Mouse (Mus musculus) midbrain, embryonic 13.5 days (tissue): ENCODE results near the gene Prep. TPM values are rescaled to one million over a fixed set of nuclear protein-coding genes. Genes with fewer than 3 reads are reported as not detected.
A peak's percentile ranks its signal among the peaks of the same experiment; 100 is the strongest.

ENCODE experiments used
- ATAC-seq: fragments of 200-750 bp; cut with Nextera tagmentation; 2 replicates; pipeline ENCODE4 v1.8.0; 2017; ENCODE audit warnings: mild to moderate bottlenecking, moderate TSS enrichment, moderate library complexity
- H3K27ac ChIP-seq: fragments of 300-500 bp; sonication (generic); 2 replicates; pipeline ENCODE4 v1.5.1; 2015; ENCODE audit warnings: inconsistent platforms, mild to moderate bottlenecking, moderate library complexity
- H3K27me3 ChIP-seq: fragments of 300-500 bp; sonication (generic); 2 replicates; pipeline ENCODE4 v1.6.1; 2015; ENCODE audit warnings: mild to moderate bottlenecking, inconsistent platforms
- H3K36me3 ChIP-seq: fragments of 300-500 bp; sonication (generic); 2 replicates; pipeline ENCODE4 v1.6.1; 2015; ENCODE audit warnings: mild to moderate bottlenecking, inconsistent platforms
- H3K4me1 ChIP-seq: fragments of 300-500 bp; sonication (generic); replicated peaks from 2 replicates; pipeline ENCODE4 v1.6.1; 2015; ENCODE audit warnings: inconsistent platforms
- H3K4me2 ChIP-seq: fragments of 300-500 bp; sonication (generic); replicated peaks from 2 replicates; pipeline ENCODE4 v1.6.1; 2015; ENCODE audit warnings: moderate library complexity, mild to moderate bottlenecking, inconsistent platforms
- H3K4me3 ChIP-seq: fragments of 300-500 bp; sonication (generic); replicated peaks from 2 replicates; pipeline ENCODE4 v1.5.1; 2015; ENCODE audit warnings: mild to moderate bottlenecking, inconsistent platforms
- H3K9ac ChIP-seq: fragments of 300-500 bp; sonication (generic); replicated peaks from 2 replicates; pipeline ENCODE4 v1.6.1; 2015; ENCODE audit warnings: mild to moderate bottlenecking, inconsistent platforms
- H3K9me3 ChIP-seq: fragments of 300-500 bp; sonication (generic); 2 replicates; pipeline ENCODE4 v1.6.1; 2016; ENCODE audit warnings: mild to moderate bottlenecking, inconsistent platforms
- WGBS: fragments of 180-500 bp; shearing (Covaris S2); methylation state at CpG from one replicate; pipeline ENCODE4 v1.1.7; 2015; 5-methylcytosine and 5-hydroxymethylcytosine counted together
- polyA plus RNA-seq: library from polyadenylated mRNA; unstranded; fragments of >200 nt; fragmentation: Nextera tagmentation; extraction: Ambion mirVana; gene quantifications from 2 replicates; pipeline ENCODE4 v1.2.1, GENCODE M21; 2015

The Prep gene
- 23.0 and 25.0 TPM in 2 replicates for polyA plus RNA-seq

DNA sequence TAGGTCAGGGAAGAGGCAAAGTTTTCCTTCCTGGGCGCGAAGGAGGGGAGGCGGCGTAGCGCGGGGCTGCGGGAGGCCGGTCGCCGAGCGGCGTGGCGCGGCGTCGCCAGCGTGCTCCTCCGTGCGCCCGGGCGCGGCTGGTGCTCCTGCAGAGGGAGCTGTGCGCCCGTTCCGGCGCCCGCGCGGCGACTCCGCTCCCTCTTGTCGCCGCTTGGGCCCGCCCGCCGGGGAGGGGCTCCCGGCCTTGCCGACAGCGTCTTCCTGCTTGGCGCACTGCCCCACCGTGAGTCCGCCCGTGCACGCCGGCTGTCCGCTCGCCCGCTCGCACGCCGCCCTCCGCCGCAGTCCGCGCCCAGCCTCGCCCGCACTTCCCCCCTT lies at the start of gene Prep:
Gene Prep (plus strand): TSS at position 273 of the 378 bp plus-strand sequence.
- peak within 1 kb of the TSS; percentile 64 for H3K4me2 ChIP-seq

DNA sequence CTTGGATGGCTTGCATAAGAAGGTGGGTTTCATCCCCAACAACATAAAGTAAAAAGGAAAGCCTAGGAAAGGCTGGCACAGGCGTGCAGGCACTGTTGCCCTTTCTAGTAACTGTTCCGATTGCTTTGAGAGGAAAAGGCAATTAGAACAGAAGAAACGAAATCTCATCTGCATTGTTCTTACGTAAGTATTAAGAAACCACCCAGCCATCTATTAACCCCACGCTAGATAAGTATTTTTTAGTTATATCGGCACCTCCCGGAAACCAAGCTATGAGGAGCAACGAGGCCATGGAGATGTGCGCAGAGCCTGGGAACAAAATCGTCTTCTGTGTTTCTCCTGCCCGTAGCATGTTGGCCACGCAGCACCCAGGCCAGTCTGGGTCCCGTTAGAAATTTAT lies 49.7 kb upstream of the Prep start:
- no peaks in the 10 kb centered on the region for H3K27me3 ChIP-seq
- no peak overlapping the region for H3K4me3 ChIP-seq
- H3K4me1 ChIP-seq: no peaks in the 10 kb centered on the region
- ATAC-seq: no peak
- no peak overlapping the region for H3K27ac ChIP-seq
- H3K4me2 ChIP-seq: no peak overlapping the region
- WGBS: 97% methylated on average over 13 of the region's 13 CpGs
- H3K9me3 ChIP-seq: no peaks in the 10 kb centered on the region
- H3K9ac ChIP-seq: no peak overlapping the region
- no peaks in the 10 kb centered on the region for H3K36me3 ChIP-seq

More for the DNA sequence above, at the start of gene Prep:
- Histone ChIP-seq H3K27ac (peak within 1 kb of the TSS; percentile 80), H3K9me3 (no peaks in the 10 kb centered on the region), H3K4me1 (peaks cover 44% of the 10 kb centered on the region), H3K27me3 (no peaks in the 10 kb centered on the region), H3K9ac (peak within 1 kb of the TSS; percentile 78), H3K36me3 (no peaks in the 10 kb centered on the region), H3K4me3 (peak within 1 kb of the TSS; percentile 69)
- peak; percentile 96 for ATAC-seq
- under 1% methylated on average over 52 of the region's 57 CpGs for WGBS

DNA sequence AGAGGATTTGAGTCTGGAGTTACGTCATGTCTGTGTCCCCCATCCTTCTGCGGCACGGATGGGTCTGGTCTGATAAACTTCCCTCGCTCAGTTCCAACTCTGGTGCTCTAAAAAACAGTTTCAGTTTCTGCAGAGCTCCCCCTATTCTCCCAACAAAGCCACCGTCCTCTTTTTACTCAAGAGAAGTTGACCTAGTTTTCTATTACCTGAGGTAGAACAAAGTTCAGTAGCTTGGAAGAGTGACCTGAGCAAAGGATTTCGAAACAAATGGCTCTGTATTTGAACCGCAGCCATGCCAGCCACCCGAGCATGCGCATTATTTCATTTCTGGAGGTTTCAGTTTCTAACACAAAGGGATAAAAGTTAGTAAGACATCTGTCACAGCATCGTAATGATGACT lies 49.2 kb upstream of the Prep start:
- Histone ChIP-seq H3K4me1 (no peaks in the 10 kb centered on the region), H3K9me3 (no peaks in the 10 kb centered on the region), H3K27me3 (no peaks in the 10 kb centered on the region), H3K4me2 (no peak overlapping the region), H3K4me3 (no peak overlapping the region), H3K9ac (no peak overlapping the region), H3K27ac (no peak overlapping the region), H3K36me3 (no peaks in the 10 kb centered on the region)
- 91% methylated on average over 10 of the region's 10 CpGs for WGBS
- no peak for ATAC-seq

DNA sequence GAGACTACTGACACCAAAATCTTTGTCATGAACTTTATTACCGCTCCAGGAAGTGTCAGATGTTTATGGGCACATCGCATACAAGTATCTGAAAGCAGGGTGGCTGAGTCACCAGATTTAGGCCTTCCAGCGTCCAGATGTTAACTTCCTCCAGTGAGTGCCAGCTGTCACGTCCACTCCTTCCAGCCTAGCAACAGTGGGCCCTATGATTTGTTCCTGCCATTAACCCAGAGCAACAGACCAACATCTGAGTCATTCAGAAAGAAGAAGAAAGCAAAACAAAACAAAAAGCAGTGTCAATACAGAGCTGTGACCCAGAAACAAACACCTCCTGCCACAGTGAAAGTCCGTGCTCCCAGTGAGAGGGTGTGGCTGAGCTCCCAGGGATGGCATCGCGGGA lies 47.6 kb upstream of the Prep start:
- no peaks in the 10 kb centered on the region for H3K36me3 ChIP-seq
- H3K4me3 ChIP-seq: no peak overlapping the region
- no peak overlapping the region for H3K9ac ChIP-seq
- 47% methylated on average over 7 of the region's 7 CpGs for WGBS
- ATAC-seq: no peak
- no peak overlapping the region for H3K4me2 ChIP-seq
- H3K4me1 ChIP-seq: no peaks in the 10 kb centered on the region
- no peaks in the 10 kb centered on the region for H3K9me3 ChIP-seq
- no peak overlapping the region for H3K27ac ChIP-seq
- no peaks in the 10 kb centered on the region for H3K27me3 ChIP-seq

DNA sequence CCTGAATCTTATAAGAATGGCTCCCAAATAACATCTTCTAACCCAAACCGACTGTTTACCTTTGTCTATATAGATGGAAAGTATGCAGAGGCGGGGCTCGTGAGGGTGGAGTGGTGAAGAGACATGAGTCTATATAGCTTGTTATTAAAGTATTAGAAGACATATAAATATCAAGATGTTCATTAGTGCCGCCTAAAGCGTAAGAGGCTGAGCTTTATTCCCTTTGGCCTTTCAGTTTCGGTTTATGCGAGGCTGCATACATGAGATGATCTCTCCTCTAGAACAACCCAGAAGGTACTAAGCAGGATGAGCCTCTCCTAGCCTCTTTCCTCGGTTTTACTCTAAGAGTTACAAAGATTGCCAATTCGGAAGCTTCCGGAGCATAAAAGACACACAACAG lies 47.2 kb upstream of the Prep start:
- no peaks in the 10 kb centered on the region for H3K4me1 ChIP-seq
- WGBS: 85% methylated on average over 10 of the region's 10 CpGs
- no peak for ATAC-seq

DNA sequence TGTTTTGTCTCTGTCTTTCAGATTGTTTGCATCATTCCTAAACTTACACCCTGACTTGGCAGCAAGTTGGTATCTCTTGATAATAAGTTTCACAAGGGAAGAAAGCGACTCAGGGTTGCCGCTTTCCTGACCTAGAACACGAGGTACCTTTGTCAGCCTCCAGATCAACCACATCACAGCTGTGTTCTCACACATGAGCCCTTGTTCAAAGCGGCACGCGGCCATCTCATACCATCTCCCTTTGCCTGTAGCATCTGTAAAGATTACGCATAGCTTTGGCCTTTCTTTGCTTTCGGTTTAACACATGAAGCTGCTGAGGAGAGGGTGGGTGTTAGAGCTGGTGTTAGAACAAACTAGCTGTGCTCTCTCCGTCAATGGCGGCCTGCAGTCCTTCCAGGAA lies 46.7 kb upstream of the Prep start:
- H3K27ac ChIP-seq: no peak overlapping the region
- no peak overlapping the region for H3K4me2 ChIP-seq
- H3K27me3 ChIP-seq: no peaks in the 10 kb centered on the region
- no peak overlapping the region for H3K4me3 ChIP-seq
- no peak overlapping the region for H3K9ac ChIP-seq
- ATAC-seq: no peak
- H3K9me3 ChIP-seq: no peaks in the 10 kb centered on the region
- whole genome bisulfite sequencing: 93% methylated on average over 10 of the region's 10 CpGs
- no peaks in the 10 kb centered on the region; the same call in 1 of the 2 replicates for H3K4me1 ChIP-seq
- no peaks in the 10 kb centered on the region for H3K36me3 ChIP-seq

More for the DNA sequence above, 47.2 kb upstream of the Prep start:
- Histone ChIP-seq H3K27me3 (no peaks in the 10 kb centered on the region), H3K27ac (no peak overlapping the region), H3K36me3 (no peaks in the 10 kb centered on the region), H3K4me3 (no peak overlapping the region), H3K9me3 (no peaks in the 10 kb centered on the region), H3K4me2 (no peak overlapping the region), H3K9ac (no peak overlapping the region)

DNA sequence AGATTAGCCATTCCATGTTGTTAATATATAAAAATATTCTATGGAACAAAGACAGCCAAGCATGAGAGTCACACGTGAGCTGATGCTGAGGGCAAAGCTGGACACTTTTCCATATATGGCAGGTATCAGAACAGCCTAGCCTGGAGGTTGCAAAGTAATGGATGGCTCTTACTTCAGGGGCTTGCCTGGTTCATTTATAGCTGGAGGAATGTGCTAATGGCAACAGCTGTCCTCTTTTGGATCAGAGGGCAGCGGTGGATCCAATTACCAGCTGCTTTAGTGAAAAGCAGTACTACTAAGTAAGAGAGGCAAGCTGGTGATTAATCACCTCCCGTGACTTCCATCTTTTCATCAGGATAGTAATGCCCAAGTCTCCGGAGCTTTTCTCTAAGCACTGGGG lies 41.8 kb upstream of the Prep start:
- Histone ChIP-seq H3K4me2 (no peak overlapping the region), H3K27me3 (no peaks in the 10 kb centered on the region), H3K9ac (no peak overlapping the region), H3K36me3 (no peaks in the 10 kb centered on the region), H3K4me3 (no peak overlapping the region), H3K9me3 (no peaks in the 10 kb centered on the region), H3K4me1 (no peaks in the 10 kb centered on the region; the same call in 1 of the 2 replicates), H3K27ac (no peak overlapping the region)
- 33% methylated on average over 4 of the region's 4 CpGs for WGBS
- no peak for ATAC-seq

DNA sequence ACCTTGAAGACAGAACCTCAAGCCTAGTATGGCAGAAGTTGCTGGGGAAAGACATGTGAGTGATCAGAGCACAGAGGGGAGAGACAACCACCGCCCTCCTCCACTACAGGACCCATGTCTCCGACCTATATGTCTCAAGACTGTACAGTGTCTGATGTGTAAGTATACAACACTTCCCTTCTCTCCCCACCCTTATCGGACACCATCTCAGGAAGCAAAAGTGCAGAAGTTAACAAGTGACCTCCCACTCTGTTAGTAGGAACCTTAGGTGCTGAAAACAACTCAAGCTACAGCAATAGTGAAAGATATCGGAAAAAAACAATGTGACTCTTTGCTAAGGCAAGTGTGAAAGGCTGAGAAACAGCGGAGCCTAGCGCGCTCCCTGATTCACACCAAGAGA lies 40.1 kb upstream of the Prep start:
- Histone ChIP-seq H3K9ac (no peak overlapping the region), H3K4me3 (no peak overlapping the region), H3K36me3 (no peaks in the 10 kb centered on the region), H3K27me3 (no peaks in the 10 kb centered on the region), H3K4me2 (no peak overlapping the region), H3K4me1 (no peaks in the 10 kb centered on the region; the same call in 1 of the 2 replicates), H3K27ac (no peak overlapping the region), H3K9me3 (no peaks in the 10 kb centered on the region)
- WGBS: 95% methylated on average over 7 of the region's 7 CpGs
- ATAC-seq: no peak

DNA sequence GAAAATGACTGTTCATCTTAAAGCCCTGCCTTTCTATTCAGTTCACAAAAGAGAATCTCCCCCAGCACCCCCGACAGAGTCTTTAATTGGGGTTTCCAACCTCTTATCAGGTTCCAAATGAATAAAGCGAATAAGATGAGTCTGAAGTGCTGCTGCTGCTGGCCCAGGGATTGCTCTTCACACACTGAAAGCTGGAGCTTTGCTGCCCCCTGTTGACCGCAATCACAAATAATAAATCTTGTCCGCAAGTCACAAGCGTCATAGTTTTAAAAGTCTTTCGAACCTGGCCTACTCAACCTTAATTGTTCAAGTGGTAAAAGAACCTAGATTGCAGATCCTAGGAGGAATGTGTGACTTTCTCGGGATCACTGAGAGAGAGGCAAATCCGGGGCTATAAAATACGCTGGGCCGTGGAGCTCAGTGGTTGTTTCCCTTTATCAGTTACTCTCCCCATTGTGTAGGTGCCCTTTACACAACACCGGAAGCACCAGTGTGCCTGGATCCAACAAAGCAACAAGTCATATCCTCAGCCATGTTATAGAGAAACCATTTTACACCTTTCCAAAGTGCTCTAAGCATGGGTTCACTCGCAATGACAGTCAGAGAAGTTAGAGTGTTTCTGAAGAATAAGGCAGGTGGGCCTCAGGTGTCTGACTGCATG lies 21.6 kb upstream of the Prep start:
- 29% methylated on average over 12 of the region's 12 CpGs for WGBS
- no peak overlapping the region for H3K9ac ChIP-seq
- no peak overlapping the region for H3K4me3 ChIP-seq
- no peaks in the 10 kb centered on the region for H3K9me3 ChIP-seq
- no peaks in the 10 kb centered on the region for H3K27me3 ChIP-seq
- no peaks in the 10 kb centered on the region for H3K36me3 ChIP-seq
- H3K4me2 ChIP-seq: no peak overlapping the region
- no peaks in the 10 kb centered on the region for H3K4me1 ChIP-seq
- ATAC-seq: peak; percentile 74
- H3K27ac ChIP-seq: no peak overlapping the region

DNA sequence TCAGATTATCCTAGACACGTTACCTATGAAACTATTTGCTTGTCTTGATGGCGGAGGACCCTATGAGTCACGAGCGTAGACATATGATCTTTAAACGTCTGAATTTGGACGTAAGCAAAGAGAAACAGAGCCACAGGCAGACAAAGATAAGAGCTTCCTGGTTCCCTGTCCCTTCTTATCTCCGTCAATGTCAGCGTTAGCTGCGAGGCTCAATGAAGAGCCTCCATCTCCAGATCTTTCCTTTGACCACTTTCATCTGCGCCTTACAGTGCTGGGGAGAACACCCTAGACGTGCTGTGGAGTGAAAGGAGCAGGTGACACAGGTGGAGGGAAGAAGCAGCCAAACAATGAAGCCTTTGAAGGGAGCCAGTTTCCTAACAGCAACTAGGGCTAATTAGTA lies 18.8 kb upstream of the Prep start:
- Histone ChIP-seq H3K9ac (no peak overlapping the region), H3K4me1 (no peaks in the 10 kb centered on the region), H3K4me2 (no peak overlapping the region), H3K4me3 (no peak overlapping the region), H3K27ac (no peak overlapping the region), H3K9me3 (no peaks in the 10 kb centered on the region), H3K27me3 (no peaks in the 10 kb centered on the region), H3K36me3 (no peaks in the 10 kb centered on the region)
- 76% methylated on average over 11 of the region's 11 CpGs for WGBS
- ATAC-seq: no peak

DNA sequence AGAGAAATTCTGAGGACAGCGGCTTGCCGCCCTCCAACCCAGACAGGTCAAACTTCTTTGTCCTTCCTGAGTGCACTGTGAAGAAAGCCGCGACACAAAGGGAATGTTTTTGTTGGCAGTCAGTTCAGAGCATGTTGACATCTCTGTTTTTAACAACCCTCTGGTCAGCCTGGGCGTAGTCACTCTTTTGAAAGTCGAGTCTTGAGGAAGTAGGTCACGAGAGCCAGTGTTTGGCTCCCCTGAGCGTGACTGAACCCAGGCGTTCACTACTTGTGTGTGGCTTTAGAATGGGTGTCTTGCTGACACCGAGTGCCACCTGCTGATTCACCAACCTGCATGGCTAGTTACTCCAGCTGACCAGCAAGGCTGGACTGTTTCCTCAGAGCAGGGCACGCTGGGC lies 18.4 kb upstream of the Prep start:
- Histone ChIP-seq H3K36me3 (no peaks in the 10 kb centered on the region), H3K4me3 (no peak overlapping the region), H3K27me3 (no peaks in the 10 kb centered on the region), H3K4me2 (no peak overlapping the region), H3K9me3 (no peaks in the 10 kb centered on the region), H3K27ac (no peak overlapping the region), H3K4me1 (no peaks in the 10 kb centered on the region), H3K9ac (no peak overlapping the region)
- ATAC-seq: no peak
- 40% methylated on average over 11 of the region's 11 CpGs for WGBS

DNA sequence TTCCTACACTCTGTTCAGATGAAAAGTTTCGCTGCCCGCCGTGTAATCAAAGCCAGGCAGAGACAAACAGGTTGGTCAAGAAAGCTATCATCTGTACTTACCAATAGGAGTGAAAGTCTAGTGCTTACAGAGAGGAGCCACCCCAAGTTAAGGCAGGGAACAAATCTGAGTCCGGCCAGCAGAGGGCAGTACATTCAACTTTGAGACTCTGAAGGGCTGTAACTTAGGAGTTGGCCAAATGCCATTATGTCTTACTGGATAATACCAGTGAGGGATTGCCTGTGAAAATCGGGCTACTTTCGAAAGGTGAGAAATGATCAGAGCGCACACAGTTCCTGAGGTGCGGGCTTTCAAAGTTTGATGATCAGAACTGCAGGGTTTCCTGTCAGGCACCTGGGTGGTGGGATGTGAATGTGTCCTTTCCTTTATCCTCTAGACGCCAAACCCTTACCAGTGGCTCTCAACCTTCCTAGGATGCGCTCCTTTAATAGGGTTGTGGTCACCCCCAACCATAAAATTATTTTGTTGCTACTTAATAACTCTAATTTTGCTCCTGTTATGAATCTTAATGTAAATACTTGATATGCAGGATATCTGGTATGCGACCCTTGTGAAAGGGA lies 15.8 kb upstream of the Prep start:
- H3K9ac ChIP-seq: no peak overlapping the region
- H3K4me3 ChIP-seq: no peak overlapping the region
- no peaks in the 10 kb centered on the region for H3K27me3 ChIP-seq
- 67% methylated on average over 11 of the region's 11 CpGs for WGBS
- H3K9me3 ChIP-seq: no peaks in the 10 kb centered on the region
- H3K4me2 ChIP-seq: no peak overlapping the region
- H3K27ac ChIP-seq: no peak overlapping the region
- H3K36me3 ChIP-seq: no peaks in the 10 kb centered on the region
- no peaks in the 10 kb centered on the region for H3K4me1 ChIP-seq
- peak; percentile 53 for ATAC-seq

DNA sequence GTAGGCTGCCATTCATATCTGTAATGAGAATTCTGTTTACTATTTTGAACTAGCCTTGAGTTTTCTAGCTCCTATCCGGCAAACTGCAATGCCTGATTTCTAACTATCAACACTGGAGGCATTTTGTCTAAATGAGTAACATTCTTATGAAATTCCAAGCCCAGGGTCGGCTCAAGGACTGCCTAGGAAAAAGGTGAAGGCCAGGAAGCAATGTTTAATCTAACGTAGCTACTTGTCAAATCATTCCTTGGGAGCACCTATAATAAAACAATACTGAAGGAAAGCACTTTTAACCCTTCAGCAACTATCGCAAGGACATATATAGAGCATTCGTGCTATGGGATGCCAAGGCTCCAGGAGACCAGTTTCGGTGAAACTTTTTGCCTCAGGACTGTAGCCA lies 8.6 kb upstream of the Prep start:
- Histone ChIP-seq H3K4me3 (no peak overlapping the region), H3K27ac (no peak overlapping the region), H3K27me3 (no peaks in the 10 kb centered on the region), H3K9ac (no peak overlapping the region), H3K36me3 (no peaks in the 10 kb centered on the region), H3K9me3 (no peaks in the 10 kb centered on the region), H3K4me2 (no peak overlapping the region), H3K4me1 (no peaks in the 10 kb centered on the region)
- ATAC-seq: no peak
- 93% methylated on average over 6 of the region's 6 CpGs for WGBS
